Mouse (Mus musculus) hindbrain, embryonic 14.5 days (tissue): ENCODE data around the gene Nanog. TPM values are rescaled to one million over a fixed set of nuclear protein-coding genes. Genes with fewer than 3 reads are reported as not detected.

Experiments
- ATAC-seq: fragments of 200-750 bp; cut with Nextera tagmentation; 2 replicates; pipeline ENCODE4 v1.8.0; 2017; ENCODE audit warnings: moderate number of reproducible peaks, mild to moderate bottlenecking, moderate TSS enrichment, moderate library complexity; ENCODE audit not compliant: low FRiP score
- DNase-seq: peaks from one replicate; pipeline ENCODE4 v3.0.0-alpha.2; 2015; ENCODE audit warnings: low spot score
- H3K27ac ChIP-seq: fragments of 300-500 bp; sonication (generic); 2 replicates; pipeline ENCODE4 v1.5.1; 2014; ENCODE audit warnings: mild to moderate bottlenecking, moderate library complexity
- H3K27me3 ChIP-seq: fragments of 300-500 bp; sonication (generic); 2 replicates; pipeline ENCODE4 v1.6.1; 2014; ENCODE audit warnings: mild to moderate bottlenecking, low read length, mixed read lengths; ENCODE audit not compliant: control insufficient read depth, insufficient read depth
- H3K36me3 ChIP-seq: fragments of 300-500 bp; sonication (generic); replicated peaks from 2 replicates; pipeline ENCODE4 v1.6.1; 2014; ENCODE audit not compliant: control insufficient read depth, insufficient read depth
- H3K4me1 ChIP-seq: fragments of 300-500 bp; sonication (generic); replicated peaks from 2 replicates; pipeline ENCODE4 v1.6.1; 2014; ENCODE audit warnings: antibody characterized with exemption, low read length, mixed read lengths; ENCODE audit not compliant: control insufficient read depth, insufficient read depth
- H3K4me2 ChIP-seq: fragments of 300-500 bp; sonication (generic); replicated peaks from 2 replicates; pipeline ENCODE4 v1.6.1; 2014; ENCODE audit warnings: mild to moderate bottlenecking, moderate library complexity
- H3K4me3 ChIP-seq: fragments of 300-500 bp; sonication (generic); replicated peaks from 2 replicates; pipeline ENCODE4 v1.5.1; 2014; ENCODE audit warnings: mild to moderate bottlenecking, low read length
- H3K9ac ChIP-seq: fragments of 300-500 bp; sonication (generic); 2 replicates; pipeline ENCODE4 v1.6.1; 2014
- H3K9me3 ChIP-seq: fragments of 300-500 bp; sonication (generic); 2 replicates; pipeline ENCODE4 v1.6.1; 2016; ENCODE audit warnings: low read length; ENCODE audit not compliant: control insufficient read depth
- WGBS: fragments of 180-500 bp; shearing (Covaris S2); extraction: QIAGEN DNeasy Blood & Tissue Kit; methylation state at CpG from one replicate; pipeline ENCODE4 v1.1.7; 2014; 5-methylcytosine and 5-hydroxymethylcytosine counted together
- polyA plus RNA-seq: library from polyadenylated mRNA; unstranded; fragments of >200 nt; fragmentation: Nextera tagmentation; extraction: Ambion mirVana; gene quantifications from 2 replicates; pipeline ENCODE4 v1.2.1, GENCODE M21; 2014

Nanog gene
- polyA plus RNA-seq, 1 experiment from 2014 or later = 0.09 TPM

GRCm38 (mm10) chr6:122763844-122764445, 56.7 kb downstream of the Nanog start:
- Histone ChIP-seq H3K9me3 (no peaks in the 10 kb centered on the region), H3K4me3 (peak overlapping the region; percentile 54), H3K27ac (peak overlapping the region; percentile 98), H3K9ac (peak overlapping the region; percentile 86), H3K4me2 (peak overlapping the region; percentile 82), H3K4me1 (peaks cover 15% of the 10 kb centered on the region; the same call in 1 of the 2 replicates), H3K36me3 (no peaks in the 10 kb centered on the region), H3K27me3 (no peaks in the 10 kb centered on the region)
- no peak for DNase-seq
- peak; percentile 45 for ATAC-seq
- 33% methylated on average over 17 of the region's 17 CpGs for WGBS

Other genes with a start within 250 kb of the Nanog start
- gene Rimklb, start 208.7 kb upstream of the Nanog start, polyA plus RNA-seq = 127 and 145 TPM in 2 replicates
- gene Mfap5, start 201.6 kb upstream of the Nanog start, polyA plus RNA-seq = 2.0 and 2.3 TPM in 2 replicates
- 0.52 and 1.0 TPM in 2 replicates for gene Aicda, start 153.7 kb upstream of the Nanog start, polyA plus RNA-seq
- gene Apobec1, start 105.0 kb upstream of the Nanog start, polyA plus RNA-seq = 1.5 and 1.9 TPM in 2 replicates
- gene Gdf3, start 97.4 kb upstream of the Nanog start, polyA plus RNA-seq = not detected in 2 replicates
- gene Dppa3, start 81.1 kb upstream of the Nanog start, polyA plus RNA-seq = not detected in 2 replicates
- gene Slc2a3, start 94.2 kb downstream of the Nanog start, polyA plus RNA-seq = 40.1 and 51.6 TPM in 2 replicates
- gene Foxj2, start 112.4 kb downstream of the Nanog start, polyA plus RNA-seq = 9.5 and 11.0 TPM in 2 replicates
- 1.6 and 1.9 TPM in 2 replicates for gene C3ar1, start 148.7 kb downstream of the Nanog start, polyA plus RNA-seq
- 153 and 172 TPM in 2 replicates for gene Necap1, start 167.0 kb downstream of the Nanog start, polyA plus RNA-seq
- 1.5 and 2.4 TPM in 2 replicates for gene Clec4a1, start 214.4 kb downstream of the Nanog start, polyA plus RNA-seq
- gene Clec4a3, start 245.0 kb downstream of the Nanog start, polyA plus RNA-seq = 0.83 and 0.99 TPM in 2 replicates